Mouse (Mus musculus): ENCODE measurements around the gene Ttc23.

GRCm38 (mm10) chr7:67598050-67598449 lies 49.2 kb upstream of the Ttc23 start:
- TF ChIP-seq TCF12 (IDR thresholded peaks at IDR 0.05; ENCODE audit: low read depth, low read length) (no peak), MXI1 (IDR thresholded peaks at IDR 0.05; ENCODE audit: low read depth, low read length) (no peak), SMC3 (IDR thresholded peaks at IDR 0.05; ENCODE audit: low read depth, low read length) (no peak), POLR2AphosphoS2 (IDR thresholded peaks at IDR 0.05; ENCODE audit: low read length) (no peak), EP300 (IDR thresholded peaks at IDR 0.05; ENCODE audit: low read depth in 1 of 2, low read length in 2 of 2) (no peak), JUND (IDR thresholded peaks at IDR 0.05; ENCODE audit: low read depth, low read length) (no peak), CHD2 (IDR thresholded peaks at IDR 0.05; ENCODE audit: low read length) (no peak), ZKSCAN1 (IDR thresholded peaks at IDR 0.05; ENCODE audit: low read depth, low read length) (no peak), CTCF (IDR thresholded peaks at IDR 0.05 in 2 of 3, conservative IDR thresholded peaks at IDR 0.05 in 1 of 3; ENCODE audit: control insufficient read depth in 1 of 3, insufficient read depth in 1 of 3, low read depth in 2 of 3, low read length in 3 of 3, poor library complexity in 1 of 3, severe bottlenecking in 1 of 3) (no peak), TAL1 (IDR thresholded peaks at IDR 0.05; ENCODE audit: low read length) (no peak), POLR2AphosphoS5 (IDR thresholded peaks at IDR 0.05; ENCODE audit: borderline replicate concordance, low read depth, low read length) (no peak)
